Mouse (Mus musculus): ENCODE data around the gene Arid1a.

- TF ChIP-seq CTCF (IDR thresholded peaks at IDR 0.05; ENCODE audit: extremely low read depth, insufficient read length, insufficient replicate concordance, low read depth, low read length) (no peak), POLR2A (IDR thresholded peaks at IDR 0.05; ENCODE audit: low read depth, low read length) (no peak)
Observed at GRCm38 (mm10) chr4:133662945-133663344, 93.6 kb downstream of the Arid1a start.
